Mouse (Mus musculus) urinary bladder, adult 18-20 months (tissue): ENCODE measurements at regions not wholly inside any gene's neighbourhood (a gene's known extent, or its start where the extent isn't known, plus 50 kb on each side); places are given as distances from the start of the nearest gene placed in this dataset.
A peak's percentile ranks its signal among the peaks of the same experiment; 100 is the strongest.

Experiments
- DNase-seq, 2 experiments: peaks; one replicate each; pipeline ENCODE4 v3.0.0; 2022; ENCODE audit warnings: low spot score in 2 of 2, mixed read lengths in 2 of 2

GRCm38 (mm10) chr6:111883946-111884345 is 389.6 kb upstream of the Lmcd1 start:
- DNase-seq = no peak

GRCm38 (mm10) chr6:111911997-111912396 is 361.6 kb upstream of the Lmcd1 start:
- no peak for DNase-seq

- DNase-seq = no peak
Observed at GRCm38 (mm10) chr6:111913771-111914405, 359.7 kb upstream of the Lmcd1 start.

- DNase-seq = no peak
Observed at GRCm38 (mm10) chr6:111917248-111917721, 356.3 kb upstream of the Lmcd1 start.

GRCm38 (mm10) chr6:111917868-111918597 is 355.5 kb upstream of the Lmcd1 start:
- peak in 1 of 2 experiments; percentile 8 for DNase-seq

GRCm38 (mm10) chr6:111932596-111932995 is 341.0 kb upstream of the Lmcd1 start:
- no peak for DNase-seq

- DNase-seq = no peak
Observed at GRCm38 (mm10) chr6:111954401-111954800, 319.2 kb upstream of the Lmcd1 start.

GRCm38 (mm10) chr6:111965766-111966165 is 307.8 kb upstream of the Lmcd1 start:
- peak in 1 of 2 experiments; percentile 0 for DNase-seq

GRCm38 (mm10) chr6:111985452-111985851 is 288.1 kb upstream of the Lmcd1 start:
- no peak for DNase-seq

GRCm38 (mm10) chr6:111995823-111996222 is 277.7 kb upstream of the Lmcd1 start:
- DNase-seq = no peak

- DNase-seq = no peak
Observed at GRCm38 (mm10) chr6:112003784-112004471, 269.6 kb upstream of the Lmcd1 start.

- DNase-seq = no peak
Observed at GRCm38 (mm10) chr6:112026261-112027205, 247.0 kb upstream of the Lmcd1 start.

GRCm38 (mm10) chr6:112050548-112051184 is 222.9 kb upstream of the Lmcd1 start:
- DNase-seq = no peak

GRCm38 (mm10) chr6:112052193-112052592 is 221.4 kb upstream of the Lmcd1 start:
- no peak for DNase-seq

GRCm38 (mm10) chr6:112057895-112058294 is 215.7 kb upstream of the Lmcd1 start:
- no peak for DNase-seq

- DNase-seq = no peak
Observed at GRCm38 (mm10) chr6:112062956-112063355, 210.6 kb upstream of the Lmcd1 start.

- DNase-seq = no peak
Observed at GRCm38 (mm10) chr6:112090597-112090996, 183.0 kb upstream of the Lmcd1 start.

- peak in 1 of 2 experiments; percentile 11 for DNase-seq
Observed at GRCm38 (mm10) chr6:112091125-112091763, 182.3 kb upstream of the Lmcd1 start.

GRCm38 (mm10) chr6:112093300-112093699 is 180.3 kb upstream of the Lmcd1 start:
- no peak for DNase-seq

- DNase-seq = no peak
Observed at GRCm38 (mm10) chr6:112097699-112098098, 175.9 kb upstream of the Lmcd1 start.
